Mouse (Mus musculus): Measurements from ENCODE around the gene Mitf.

GRCm38 (mm10) chr6:97888596-97888995 lies 81.7 kb downstream of the Mitf start:
- TF ChIP-seq CTCF (IDR thresholded peaks at IDR 0.05) (no peak), EP300 (IDR thresholded peaks at IDR 0.05) (no peak)

Data from lung, postnatal 0 days (tissue).